Comparison of ENCODE assay signal across 21 mouse cellular contexts in genomic region chr1:40037831-40038230, GRCm38 (mm10). TPM values are rescaled to one million over a fixed set of nuclear protein-coding genes. Genes with fewer than 3 reads are reported as not detected.
"Had no signal": no experiment of that assay in that cellular context is flagged by ENCODE, and none has a peak within 500 bp of the region (broad histone marks: within the 10 kb centered on the region; RNA-seq: fewer than 3 reads in every experiment).

No protein-coding gene starts in this region.

- DNase-seq: liver, embryonic 13.5 days; lung, adult 18-20 months; lung, embryonic 14.5 days; lung, postnatal 10 days; lung, postnatal 4 days; retina, postnatal 1 day; right cerebral cortex, adult 18-20 months; right cerebral cortex, postnatal 25 days; right cerebral cortex, postnatal 4 days; spleen, adult 18-20 months; thymus, adult 18-20 months; thymus, postnatal 25 days; thymus, postnatal 4 days had no signal

- H3K4me3 ChIP-seq: liver, embryonic 13.5 days; liver, embryonic 15.5 days; midbrain, embryonic 10.5 days; midbrain, embryonic 13.5 days; myocyte; neural tube, embryonic 13.5 days; neural tube, embryonic 15.5 days had no signal

- ATAC-seq: midbrain, embryonic 13.5 days; midbrain, embryonic 16.5 days had no signal

- H3K36me3 ChIP-seq: liver, embryonic 13.5 days; liver, embryonic 15.5 days; midbrain, embryonic 10.5 days; midbrain, embryonic 13.5 days; neural tube, embryonic 13.5 days; neural tube, embryonic 15.5 days had no signal

- H3K9me3 ChIP-seq: liver, embryonic 13.5 days; liver, embryonic 15.5 days; midbrain, embryonic 10.5 days; midbrain, embryonic 13.5 days; neural tube, embryonic 13.5 days; neural tube, embryonic 15.5 days had no signal

- H3K27me3 ChIP-seq: liver, embryonic 13.5 days; liver, embryonic 15.5 days; midbrain, embryonic 13.5 days; neural tube, embryonic 13.5 days; neural tube, embryonic 15.5 days had no signal

- H3K27ac ChIP-seq: liver, embryonic 13.5 days; liver, embryonic 15.5 days; midbrain, embryonic 10.5 days; midbrain, embryonic 13.5 days; neural tube, embryonic 13.5 days; neural tube, embryonic 15.5 days had no signal

- H3K4me1 ChIP-seq: liver, embryonic 13.5 days; liver, embryonic 15.5 days; midbrain, embryonic 10.5 days; midbrain, embryonic 13.5 days; neural tube, embryonic 13.5 days; neural tube, embryonic 15.5 days had no signal

- H3K4me2 ChIP-seq: liver, embryonic 13.5 days; liver, embryonic 15.5 days; lung, embryonic 14.5 days; midbrain, embryonic 13.5 days; neural tube, embryonic 13.5 days; neural tube, embryonic 15.5 days had no signal

- H3K9ac ChIP-seq: liver, embryonic 13.5 days; liver, embryonic 15.5 days; lung, embryonic 14.5 days; midbrain, embryonic 13.5 days; neural tube, embryonic 13.5 days; neural tube, embryonic 15.5 days had no signal

RNA-seq across cellular contexts. Expression of gene Il1r2, which starts 36.0 kb away (rescaled TPM):
- polyA plus RNA-seq: neural tube, embryonic 11.5 days had no signal
